Mouse (Mus musculus) forebrain, embryonic 13.5 days (tissue): ENCODE results near the gene Uaca. TPM values are rescaled to one million over a fixed set of nuclear protein-coding genes. Genes with fewer than 3 reads are reported as not detected.

ENCODE experiments used
- polyA plus RNA-seq: library from polyadenylated mRNA; unstranded; fragments of >200 nt; fragmentation: Nextera tagmentation; extraction: Ambion mirVana; gene quantifications from 2 replicates; pipeline ENCODE4 v1.2.1, GENCODE M21; 2015

The Uaca gene
- polyA plus RNA-seq, 1 experiment from 2014 or later: 21.0 TPM

Other genes with a start within 250 kb of the Uaca start
- 62.1 and 64.2 TPM in 2 replicates for gene Lrrc49, start 106.4 kb upstream of the Uaca start, polyA plus RNA-seq
- 3.5 and 3.6 TPM in 2 replicates for gene Larp6, start 81.6 kb upstream of the Uaca start, polyA plus RNA-seq